Mouse (Mus musculus): Measurements from ENCODE around the gene Scube1. TPM values are rescaled to one million over a fixed set of nuclear protein-coding genes. Genes with fewer than 3 reads are reported as not detected.
A peak's percentile ranks its signal among the peaks of the same experiment; 100 is the strongest.

Gene Scube1
- polyA plus RNA-seq, 1 experiment from 2014 or later: 33.6 TPM

DNA sequence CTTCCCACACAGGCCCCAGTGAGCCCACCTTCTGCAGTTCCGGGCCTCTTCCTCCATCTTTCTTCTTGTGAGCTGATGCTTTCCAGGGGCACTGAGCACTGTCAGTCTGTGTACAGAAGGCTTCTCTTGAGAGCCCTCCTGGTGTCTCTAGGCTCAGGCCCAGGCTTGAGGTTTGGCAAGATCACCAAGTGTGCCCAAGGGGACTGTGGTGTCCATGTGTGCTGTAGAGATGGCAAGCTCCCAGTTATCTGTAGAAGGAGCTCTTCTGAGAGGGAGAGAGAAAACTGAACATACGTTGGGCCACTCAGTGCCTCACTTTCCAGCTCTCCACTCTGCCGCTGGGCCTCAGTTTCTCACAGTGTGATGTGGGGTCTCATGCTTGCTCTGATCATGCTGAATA, 157.1 kb downstream of the Scube1 start:
- WGBS: 90% methylated on average over 3 of the region's 3 CpGs
- Histone ChIP-seq H3K4me1 (replicated peaks) (peaks cover 10% of the 10 kb centered on the region), H3K4me3 (replicated peaks) (no peak overlapping the region), H3K27me3 (peaks cover 2% of the 10 kb centered on the region; the same call in 1 of the 2 replicates), H3K4me2 (no peak overlapping the region), H3K9me3 (no peaks in the 10 kb centered on the region), H3K9ac (replicated peaks) (no peak overlapping the region), H3K36me3 (no peaks in the 10 kb centered on the region), H3K27ac (no peak overlapping the region)
- ATAC-seq (ENCODE audit: insufficient number of reproducible peaks, insufficient read depth, low FRiP score, low TSS enrichment, low read depth): no peak

DNA sequence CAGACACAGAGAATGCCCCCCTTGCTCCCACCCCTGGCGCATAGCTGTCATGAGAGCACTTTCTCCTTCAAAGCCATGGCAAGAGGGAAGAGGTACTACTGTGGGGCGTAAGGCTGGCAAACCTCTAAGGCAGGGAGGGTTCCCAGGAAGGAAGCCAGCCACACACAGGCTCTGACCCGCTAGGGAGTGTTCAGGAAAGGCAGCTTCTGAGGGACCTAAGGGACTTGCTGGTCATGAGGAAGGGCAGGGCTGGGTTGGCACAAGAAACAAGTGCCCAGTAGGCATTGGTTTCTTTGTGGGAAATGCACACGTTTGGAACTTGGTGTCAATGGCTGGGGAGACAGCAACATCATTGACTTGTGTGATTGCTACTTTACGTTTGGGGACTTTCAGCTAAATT, 158.8 kb downstream of the Scube1 start:
- Histone ChIP-seq H3K9me3 (no peaks in the 10 kb centered on the region), H3K4me1 (replicated peaks) (peaks cover 10% of the 10 kb centered on the region), H3K27ac (no peak overlapping the region), H3K9ac (replicated peaks) (no peak overlapping the region), H3K4me3 (replicated peaks) (no peak overlapping the region), H3K27me3 (peaks cover 6% of the 10 kb centered on the region; the same call in 1 of the 2 replicates), H3K4me2 (no peak overlapping the region), H3K36me3 (no peaks in the 10 kb centered on the region)
- 78% methylated on average over 5 of the region's 5 CpGs for WGBS
- ATAC-seq (ENCODE audit: insufficient number of reproducible peaks, insufficient read depth, low FRiP score, low TSS enrichment, low read depth): no peak

DNA sequence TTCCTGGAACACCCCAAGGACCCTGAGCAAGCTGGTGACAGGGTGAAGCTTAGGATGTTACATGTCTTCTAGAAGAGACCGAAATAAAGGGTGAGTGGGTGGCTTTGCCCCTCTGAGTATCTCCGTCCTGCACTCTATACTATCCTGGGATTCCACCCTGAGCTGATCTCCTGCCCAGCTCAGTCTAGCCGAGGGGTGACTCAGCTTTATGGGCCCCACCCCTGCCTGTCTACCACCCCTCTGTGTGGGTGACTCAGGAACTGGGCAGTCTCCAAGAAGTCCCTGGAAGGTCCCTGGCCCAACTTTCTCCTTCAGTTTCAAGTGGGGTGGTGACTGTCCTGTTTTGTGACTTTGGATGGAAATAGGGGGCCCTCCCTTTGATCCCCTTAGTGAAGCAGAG, 159.4 kb downstream of the Scube1 start:
- Histone ChIP-seq H3K27me3 (peaks cover 6% of the 10 kb centered on the region; the same call in 1 of the 2 replicates), H3K4me1 (replicated peaks) (peaks cover 10% of the 10 kb centered on the region), H3K4me3 (replicated peaks) (no peak overlapping the region), H3K9me3 (no peaks in the 10 kb centered on the region), H3K9ac (replicated peaks) (no peak overlapping the region), H3K4me2 (no peak overlapping the region), H3K36me3 (no peaks in the 10 kb centered on the region), H3K27ac (no peak overlapping the region)
- WGBS: 87% methylated on average over 3 of the region's 3 CpGs
- no peak for ATAC-seq (ENCODE audit: insufficient number of reproducible peaks, insufficient read depth, low FRiP score, low TSS enrichment, low read depth)

DNA sequence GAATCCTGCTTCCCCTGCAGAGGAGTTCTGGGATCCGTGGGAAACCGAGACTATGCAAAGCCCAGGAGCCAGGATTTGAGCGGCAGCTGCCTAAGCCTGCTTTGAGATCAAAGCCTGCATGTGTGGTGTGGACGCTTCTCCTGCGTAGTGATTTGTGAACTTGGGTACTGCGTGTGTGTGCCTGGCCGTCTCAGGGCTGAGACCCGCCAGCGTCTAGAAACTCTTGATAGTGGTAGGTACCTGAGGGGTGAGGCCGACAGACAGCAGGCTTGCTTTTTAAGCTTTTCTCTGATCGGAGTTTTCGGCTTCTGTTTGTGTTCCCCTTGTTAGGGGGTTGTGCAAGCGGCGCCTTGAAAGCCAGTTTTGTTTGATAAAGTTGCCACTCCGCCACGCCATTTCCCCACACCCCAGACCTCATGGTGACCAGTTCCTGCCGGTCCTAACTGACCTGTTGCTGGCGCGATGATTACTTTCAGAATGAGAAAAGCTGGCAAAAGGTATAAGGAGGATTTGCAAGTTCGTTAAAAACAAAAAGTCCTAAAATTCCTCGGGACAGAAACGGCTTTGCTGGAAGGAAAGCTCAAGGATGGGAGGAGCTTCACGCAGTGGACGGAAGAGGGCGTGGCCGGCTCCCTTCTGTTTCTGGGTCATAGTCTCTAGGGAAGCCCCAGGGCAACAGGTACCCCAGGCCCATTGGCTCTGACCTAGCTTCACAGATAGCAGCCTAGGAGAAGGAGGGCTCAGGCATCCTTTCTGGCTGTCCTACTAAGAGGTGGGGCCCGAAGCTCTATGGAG, 160.8 kb downstream of the Scube1 start:
- peak overlapping the region; percentile 36; the same call in 1 of the 2 replicates for H3K27ac ChIP-seq
- H3K27me3 ChIP-seq: peaks cover 6% of the 10 kb centered on the region; the same call in 1 of the 2 replicates
- peak overlapping the region; percentile 46 for H3K4me3 ChIP-seq (replicated peaks)
- peaks cover 10% of the 10 kb centered on the region for H3K4me1 ChIP-seq (replicated peaks)
- 2% methylated on average over 27 of the region's 27 CpGs for WGBS
- no peaks in the 10 kb centered on the region for H3K9me3 ChIP-seq
- H3K4me2 ChIP-seq: peak overlapping the region; percentile 95
- peak; percentile 48 for ATAC-seq (ENCODE audit: insufficient number of reproducible peaks, insufficient read depth, low FRiP score, low TSS enrichment, low read depth)
- H3K9ac ChIP-seq (replicated peaks): peak overlapping the region; percentile 59
- no peaks in the 10 kb centered on the region for H3K36me3 ChIP-seq

DNA sequence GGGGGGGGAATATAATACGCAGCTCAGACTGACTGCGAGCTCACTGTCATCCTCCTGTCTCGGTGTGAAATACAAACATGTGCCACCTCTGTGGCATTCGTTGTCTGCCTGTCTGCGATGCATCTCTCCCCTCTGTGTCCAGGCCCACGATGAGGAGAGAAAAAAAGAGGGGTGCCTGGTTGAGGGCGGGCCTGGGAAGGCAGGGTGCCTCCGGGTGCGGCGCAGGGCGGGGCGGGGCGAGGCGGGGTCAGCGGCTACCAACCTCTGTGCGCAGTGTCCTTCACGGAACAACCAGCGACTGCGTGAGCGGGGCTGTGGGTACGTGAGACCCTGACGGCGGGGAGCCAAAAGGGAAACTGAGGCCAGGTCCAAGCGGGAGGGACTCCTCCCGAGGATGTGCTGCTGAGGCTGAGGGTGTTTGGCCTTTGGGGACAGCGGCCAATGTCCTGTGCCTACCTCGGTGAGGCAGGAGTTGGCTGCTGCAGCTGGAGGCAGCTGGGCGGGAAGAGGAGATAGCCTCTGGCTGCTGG, 161.4 kb downstream of the Scube1 start, which contains the start of the genes Tspo and Mcat:
Gene Tspo, plus strand, starts transcription at position 266 of the 530 bp plus-strand sequence.
Gene Mcat, minus strand, starts transcription at position 461 of the 530 bp plus-strand sequence.
- Histone ChIP-seq H3K9ac (replicated peaks) (peak within 1 kb of the TSS; percentile 59), H3K4me2 (peak within 1 kb of the TSS; percentile 95), H3K9me3 (no peaks in the 10 kb centered on the region), H3K36me3 (no peaks in the 10 kb centered on the region), H3K27ac (peak within 1 kb of the TSS; percentile 42), H3K27me3 (peaks cover 6% of the 10 kb centered on the region; the same call in 1 of the 2 replicates), H3K4me3 (replicated peaks) (peak within 1 kb of the TSS; percentile 46), H3K4me1 (replicated peaks) (peaks cover 10% of the 10 kb centered on the region)
- ATAC-seq (ENCODE audit: insufficient number of reproducible peaks, insufficient read depth, low FRiP score, low TSS enrichment, low read depth): peak; percentile 26; the same call in 1 of the 2 replicates
- WGBS: 0% methylated on average over 27 of the region's 28 CpGs

DNA sequence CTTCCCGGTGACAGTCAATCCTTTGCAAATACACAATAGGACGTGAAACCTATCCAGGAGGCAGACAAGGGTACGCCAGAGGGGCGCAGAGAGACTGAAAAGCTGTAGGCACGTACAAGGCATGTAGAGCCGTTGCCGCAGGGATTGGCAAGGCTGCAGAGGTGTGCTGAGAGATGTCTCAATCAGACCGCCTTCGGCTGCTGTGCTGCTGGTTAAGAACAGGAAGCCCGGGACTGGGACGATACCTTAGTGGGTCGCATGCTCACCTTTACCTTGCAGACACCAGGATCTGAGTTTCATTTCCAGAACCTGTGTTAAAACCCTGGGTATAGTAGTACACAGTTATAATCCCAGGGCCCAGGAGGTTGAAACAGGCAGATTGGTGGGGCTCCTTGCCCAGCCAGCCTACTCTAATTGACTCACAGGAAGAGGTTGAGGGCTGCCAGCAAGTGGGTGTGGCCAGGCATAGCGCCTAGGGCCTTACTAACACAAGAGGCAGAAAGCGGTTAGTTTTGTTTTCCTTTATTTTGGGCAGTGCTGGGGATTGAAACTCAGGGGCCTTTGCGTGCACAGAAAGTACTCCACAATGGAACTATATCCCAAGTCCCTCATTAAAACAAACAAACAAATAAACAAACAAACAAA, 162.1 kb downstream of the Scube1 start:
- ATAC-seq (ENCODE audit: insufficient number of reproducible peaks, insufficient read depth, low FRiP score, low TSS enrichment, low read depth): 0 out of 2 replicates have a peak, but pooled peaks have one; percentile 12
- 31% methylated on average over 15 of the region's 15 CpGs for WGBS
- Histone ChIP-seq H3K4me2 (peak overlapping the region; percentile 95), H3K4me3 (replicated peaks) (peak overlapping the region; percentile 46), H3K27ac (peak overlapping the region; percentile 42), H3K4me1 (replicated peaks) (peaks cover 10% of the 10 kb centered on the region), H3K36me3 (no peaks in the 10 kb centered on the region), H3K9ac (replicated peaks) (peak overlapping the region; percentile 59; the same call in 1 of the 2 replicates), H3K27me3 (peaks cover 6% of the 10 kb centered on the region; the same call in 1 of the 2 replicates), H3K9me3 (no peaks in the 10 kb centered on the region)

DNA sequence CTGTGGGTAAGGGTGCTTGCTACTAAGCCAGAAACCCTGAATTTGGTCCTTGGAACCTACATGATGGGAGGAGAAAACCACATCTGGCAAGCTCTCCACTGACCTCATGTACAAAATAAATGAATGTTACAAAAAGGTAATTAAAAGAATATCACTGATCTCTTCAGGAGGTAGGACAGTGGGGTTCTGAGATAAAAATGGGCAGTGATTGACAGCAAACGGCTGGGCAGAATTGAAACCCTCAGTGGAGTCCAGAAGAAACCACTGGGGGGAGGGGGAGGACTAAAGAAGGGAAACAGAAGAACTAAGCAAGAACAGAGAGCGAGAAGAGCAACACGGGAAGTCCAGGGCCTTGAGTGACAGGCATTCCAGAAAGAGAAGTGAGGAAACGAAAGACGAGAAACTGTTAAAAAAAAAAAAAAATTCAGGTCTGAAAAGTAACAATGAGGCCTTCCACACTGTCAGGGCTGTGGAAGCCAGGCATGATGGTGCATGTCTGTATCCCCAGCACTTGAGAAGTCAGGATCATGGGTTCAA, 163.8 kb downstream of the Scube1 start:
- Histone ChIP-seq H3K27me3 (peaks cover 6% of the 10 kb centered on the region; the same call in 1 of the 2 replicates), H3K4me1 (replicated peaks) (peaks cover 10% of the 10 kb centered on the region), H3K9ac (replicated peaks) (no peak overlapping the region), H3K9me3 (no peaks in the 10 kb centered on the region), H3K27ac (no peak overlapping the region), H3K36me3 (no peaks in the 10 kb centered on the region), H3K4me2 (no peak overlapping the region), H3K4me3 (replicated peaks) (no peak overlapping the region)
- no peak for ATAC-seq (ENCODE audit: insufficient number of reproducible peaks, insufficient read depth, low FRiP score, low TSS enrichment, low read depth)
- WGBS: 62% methylated on average over 5 of the region's 5 CpGs

DNA sequence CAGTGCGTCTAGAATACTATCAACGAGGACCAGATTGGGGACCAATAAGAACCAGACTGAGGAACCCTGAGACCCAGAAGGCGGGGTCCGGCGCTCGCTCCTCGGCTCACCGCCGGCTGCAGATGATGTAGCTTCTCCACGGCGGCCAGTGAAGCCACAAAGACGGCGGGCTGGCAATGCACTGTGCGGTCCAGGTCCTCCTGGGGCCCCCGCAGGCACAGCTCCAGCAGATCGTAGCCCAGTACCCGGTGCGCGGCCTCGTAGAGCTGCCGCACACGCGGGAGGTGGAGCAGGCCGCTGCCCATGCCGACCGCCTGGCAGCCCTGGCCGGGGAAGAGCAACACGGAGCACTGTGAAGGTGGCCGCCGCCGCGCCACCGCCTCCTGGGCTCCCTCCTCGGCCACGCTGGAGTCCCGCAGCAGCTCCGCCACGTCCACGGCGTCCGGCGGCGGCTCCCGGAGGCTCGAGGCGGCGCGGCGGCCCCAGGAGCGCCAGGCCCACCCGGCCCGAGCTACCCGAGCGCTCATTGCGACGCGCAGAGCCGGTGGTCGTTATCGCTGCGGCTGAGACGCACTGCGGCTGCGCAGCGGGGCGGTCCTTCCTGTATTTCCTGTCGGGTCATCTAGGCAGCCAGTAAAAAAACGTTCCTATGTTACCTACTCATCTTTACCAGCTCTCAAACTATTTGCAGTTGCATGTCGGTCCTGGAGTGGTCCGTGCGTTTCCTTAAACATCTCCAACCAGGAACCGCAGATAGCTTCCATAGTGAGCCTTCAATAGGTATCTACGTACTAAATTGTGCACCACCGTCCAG, 169.5 kb downstream of the Scube1 start:
- Histone ChIP-seq H3K9me3 (no peaks in the 10 kb centered on the region), H3K27ac (peak overlapping the region; percentile 91), H3K4me1 (replicated peaks) (peaks cover 10% of the 10 kb centered on the region), H3K27me3 (no peaks in the 10 kb centered on the region), H3K9ac (replicated peaks) (peak overlapping the region; percentile 97), H3K36me3 (peaks cover 27% of the 10 kb centered on the region), H3K4me3 (replicated peaks) (peak overlapping the region; percentile 89), H3K4me2 (peak overlapping the region; percentile 79)
- ATAC-seq (ENCODE audit: insufficient number of reproducible peaks, insufficient read depth, low FRiP score, low TSS enrichment, low read depth): peak; percentile 84; the same call in 1 of the 2 replicates
- 1% methylated on average over 74 of the region's 74 CpGs for WGBS
